Mouse (Mus musculus) MEL (cell line): ENCODE results near the gene Csf2.

Experiments
- CTCF ChIP-seq, 3 experiments: IDR thresholded peaks in 2 of 3; conservative IDR thresholded peaks in 1 of 3; 2 replicates each; pipeline ENCODE4 v1.5.1; 2011 to 2012; ENCODE audit warnings: low read length in 3 of 3, low read depth in 2 of 3, mild to moderate bottlenecking in 2 of 3, improper control_type of control experiment in 1 of 3, inconsistent platforms in 1 of 3, mixed read lengths in 1 of 3, moderate library complexity in 1 of 3; ENCODE audit not compliant: control insufficient read depth in 1 of 3, insufficient read depth in 1 of 3, poor library complexity in 1 of 3, severe bottlenecking in 1 of 3
- GATA1 ChIP-seq: IDR thresholded peaks from 2 replicates; pipeline ENCODE4 v1.6.1; 2011; ENCODE audit warnings: low read depth, low read length, improper control_type of control experiment
- MYC ChIP-seq: IDR thresholded peaks from 2 replicates; pipeline ENCODE4 v1.6.1; 2011; ENCODE audit warnings: low read depth, mild to moderate bottlenecking, low read length, improper control_type of control experiment, moderate library complexity
- SIN3A ChIP-seq: IDR thresholded peaks from 2 replicates; pipeline ENCODE4 v1.6.1; 2012; ENCODE audit warnings: low read length, improper control_type of control experiment, inconsistent platforms
- TBP ChIP-seq: IDR thresholded peaks from 2 replicates; pipeline ENCODE4 v1.8.0; 2011; ENCODE audit warnings: low read depth, low read length, improper control_type of control experiment

GRCm38 (mm10) chr11:54264542-54264941 is 15.1 kb upstream of the Csf2 start:
- TF ChIP-seq GATA1 = no peak
- peak; percentile 62 to 100 (median 93) for TF ChIP-seq CTCF (IDR thresholded peaks at IDR 0.05 in 2 of 3, conservative IDR thresholded peaks at IDR 0.05 in 1 of 3; ENCODE audit: control insufficient read depth in 1 of 3, insufficient read depth in 1 of 3, low read depth in 2 of 3, low read length in 3 of 3, poor library complexity in 1 of 3, severe bottlenecking in 1 of 3)
- no peak for TF ChIP-seq TBP
- peak; percentile 17; the same call in 1 of the 2 replicates for TF ChIP-seq SIN3A
- peak; percentile 74 for TF ChIP-seq MYC
